Mouse (Mus musculus) ES-E14 (cell line): Measurements from ENCODE around the gene Pinlyp.

Experiments
- CHD2 ChIP-seq: IDR thresholded peaks from 2 replicates; pipeline ENCODE4 v1.6.1; 2014; ENCODE audit warnings: mild to moderate bottlenecking, low read depth, low read length, inconsistent platforms
- HCFC1 ChIP-seq: IDR thresholded peaks from 2 replicates; pipeline ENCODE4 v1.6.1; 2012; ENCODE audit warnings: low read length, inconsistent platforms, borderline replicate concordance; ENCODE audit not compliant: insufficient read depth
- ZC3H11A ChIP-seq: IDR thresholded peaks from 2 replicates; pipeline ENCODE4 v1.6.1; 2012; ENCODE audit warnings: low read depth, mild to moderate bottlenecking, inconsistent platforms, low read length, borderline replicate concordance

DNA sequence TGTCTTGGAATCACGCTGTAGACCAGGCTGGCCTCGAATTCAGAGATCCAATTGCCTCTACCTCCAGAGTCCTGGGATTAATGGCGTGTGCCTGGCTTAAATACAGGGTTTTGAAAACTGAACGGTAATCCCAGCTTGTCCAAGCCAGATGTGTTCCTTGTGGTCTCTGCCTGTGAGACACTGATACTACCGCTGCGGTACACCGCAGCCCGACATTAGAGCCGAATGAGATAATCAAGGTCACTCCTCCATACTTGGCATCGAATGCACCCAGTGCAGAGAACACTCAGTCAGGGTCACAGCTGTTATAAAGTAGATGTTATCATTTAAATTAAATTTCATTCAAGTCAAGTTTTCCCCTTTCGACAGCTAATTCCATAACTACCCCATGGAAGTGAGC lies 17.1 kb downstream of the Pinlyp start:
- no peak for TF ChIP-seq CHD2
- TF ChIP-seq ZC3H11A = no peak
- TF ChIP-seq HCFC1 = no peak
